Mouse (Mus musculus): ENCODE measurements at regions not wholly inside any gene's neighbourhood (a gene's known extent, or its start where the extent isn't known, plus 50 kb on each side); places are given as distances from the start of the nearest gene placed in this dataset.

DNA sequence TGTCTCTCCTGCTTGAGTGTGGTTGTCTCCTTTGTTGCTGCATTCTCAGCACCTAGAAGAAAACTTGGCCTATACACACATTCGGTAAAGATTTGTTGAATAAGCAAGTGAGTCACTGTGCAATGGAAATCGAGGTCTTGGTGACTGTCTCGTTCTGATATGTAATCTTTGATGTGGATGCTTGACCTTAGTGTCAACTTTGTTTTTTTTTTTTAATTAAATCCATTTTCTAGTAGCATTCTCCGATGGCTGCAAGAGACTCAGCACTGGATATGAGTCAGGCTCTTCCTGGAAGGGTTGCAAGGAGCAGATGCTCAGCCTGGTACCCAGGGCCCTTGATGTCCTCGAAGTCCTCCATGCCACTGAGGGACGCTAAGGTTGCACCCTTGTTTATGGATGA is 50.9 kb upstream of the Ampd3 start:
- no peak for DNase-seq (ENCODE audit: low spot score in 2 of 2)

All from urinary bladder, postnatal 4 days (tissue).